Mouse (Mus musculus): ENCODE data around the gene Psmc6. TPM values are rescaled to one million over a fixed set of nuclear protein-coding genes. Genes with fewer than 3 reads are reported as not detected.

The Psmc6 gene
- polyA plus RNA-seq, 1 experiment from 2014 or later = 153 TPM

Other genes starting within 250 kb of the Psmc6 start
- 1.7 and 1.8 TPM in 2 replicates for gene Gpr137c, start 110.1 kb upstream of the Psmc6 start, polyA plus RNA-seq (2015; fragmentation: Nextera tagmentation; extraction: Ambion mirVana)
- 13.4 and 13.8 TPM in 2 replicates for gene Txndc16, start 109.5 kb upstream of the Psmc6 start, polyA plus RNA-seq (2015; fragmentation: Nextera tagmentation; extraction: Ambion mirVana)
- 30.0 and 33.5 TPM in 2 replicates for gene Ero1l, start 11.0 kb upstream of the Psmc6 start, polyA plus RNA-seq (2015; fragmentation: Nextera tagmentation; extraction: Ambion mirVana)
- 57.0 and 69.9 TPM in 2 replicates for gene Styx, start 21.3 kb downstream of the Psmc6 start, polyA plus RNA-seq (2015; fragmentation: Nextera tagmentation; extraction: Ambion mirVana)
- 55.6 and 60.2 TPM in 2 replicates for gene Gnpnat1, start 75.1 kb downstream of the Psmc6 start, polyA plus RNA-seq (2015; fragmentation: Nextera tagmentation; extraction: Ambion mirVana)
- gene Fermt2, start 200.3 kb downstream of the Psmc6 start, polyA plus RNA-seq (2015; fragmentation: Nextera tagmentation; extraction: Ambion mirVana) = 168 and 181 TPM in 2 replicates